Mouse (Mus musculus) C2C12 (cell line): ENCODE results near the gene Plekhd1.

Experiments used
- CEBPB ChIP-seq: IDR thresholded peaks from one replicate; pipeline ENCODE4 v1.6.1; 2011; ENCODE audit warnings: low read depth, mild to moderate bottlenecking, control low read depth, moderate library complexity
- CTCF ChIP-seq: IDR thresholded peaks from one replicate; pipeline ENCODE4 v1.5.1; 2011; ENCODE audit not compliant: control insufficient read depth, insufficient read depth, insufficient read length
- FOSL1 ChIP-seq: IDR thresholded peaks from one replicate; pipeline ENCODE4 v1.8.0; 2011; ENCODE audit warnings: mild to moderate bottlenecking, low read length; ENCODE audit not compliant: poor library complexity, insufficient read depth, severe bottlenecking
- MAX ChIP-seq: IDR thresholded peaks from one replicate; pipeline ENCODE4 v1.6.1; 2011; ENCODE audit warnings: mild to moderate bottlenecking, control low read depth
- MYOD1 ChIP-seq: IDR thresholded peaks from one replicate; pipeline ENCODE4 v1.6.1; 2011; ENCODE audit warnings: low read depth; ENCODE audit not compliant: control insufficient read depth, insufficient read length
- MYOG ChIP-seq: IDR thresholded peaks from one replicate; pipeline ENCODE4 v1.6.1; 2011; ENCODE audit not compliant: control insufficient read depth, insufficient read length; ENCODE audit errors: extremely low read depth
- USF1 ChIP-seq: IDR thresholded peaks from one replicate; pipeline ENCODE4 v1.6.1; 2011; ENCODE audit warnings: low read depth, mild to moderate bottlenecking, control low read depth, moderate library complexity

DNA sequence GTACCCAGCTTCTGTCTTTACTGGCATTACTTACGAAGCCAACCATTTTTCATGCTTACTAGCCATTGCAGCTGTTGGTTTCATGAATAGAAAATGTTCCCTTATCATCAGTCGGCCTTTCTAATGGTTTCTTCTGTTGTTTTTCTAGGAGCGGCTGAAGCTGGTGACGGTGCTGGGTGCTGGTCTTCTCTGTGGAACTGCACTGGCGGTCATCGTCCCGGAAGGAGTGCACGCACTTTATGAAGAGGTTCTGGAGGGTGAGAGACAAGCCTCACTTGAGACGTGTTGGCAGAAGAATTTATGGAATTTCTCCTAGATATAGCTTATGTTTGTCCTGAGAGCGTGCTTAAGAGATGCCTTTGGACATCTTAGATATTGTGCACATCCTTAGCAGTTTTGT is 30.1 kb upstream of the Plekhd1 start:
- TF ChIP-seq CTCF, result no peak
- TF ChIP-seq MAX, result no peak
- no peak for TF ChIP-seq CEBPB
- no peak for TF ChIP-seq USF1
- TF ChIP-seq MYOG, result no peak
- no peak for TF ChIP-seq FOSL1
- no peak for TF ChIP-seq MYOD1
